Mouse (Mus musculus) hindbrain, embryonic 15.5 days (tissue): Measurements from ENCODE around the gene Nckap1. TPM values are rescaled to one million over a fixed set of nuclear protein-coding genes. Genes with fewer than 3 reads are reported as not detected.
"Not testable (repeated sequence)": the region's sequence is repeated elsewhere in the genome, so short reads cannot be mapped to it uniquely, and the experiment has no call there.

ENCODE experiments used
- ATAC-seq: fragments of 200-750 bp; cut with Nextera tagmentation; 2 replicates; pipeline ENCODE4 v1.8.0; 2017; ENCODE audit warnings: low read depth, moderate number of reproducible peaks, moderate TSS enrichment; ENCODE audit not compliant: low FRiP score
- H3K27ac ChIP-seq: fragments of 300-500 bp; sonication (generic); replicated peaks from 2 replicates; pipeline ENCODE4 v1.5.1; 2015; ENCODE audit warnings: mild to moderate bottlenecking, inconsistent platforms
- H3K27me3 ChIP-seq: fragments of 300-500 bp; sonication (generic); 2 replicates; pipeline ENCODE4 v1.6.1; 2015; ENCODE audit warnings: control low read depth, inconsistent platforms
- H3K36me3 ChIP-seq: fragments of 300-500 bp; sonication (generic); 2 replicates; pipeline ENCODE4 v1.6.1; 2015; ENCODE audit warnings: control low read depth, inconsistent platforms
- H3K4me1 ChIP-seq: fragments of 300-500 bp; sonication (generic); replicated peaks from 2 replicates; pipeline ENCODE4 v1.6.1; 2015; ENCODE audit warnings: control low read depth, inconsistent platforms
- H3K4me2 ChIP-seq: fragments of 300-500 bp; sonication (generic); 2 replicates; pipeline ENCODE4 v1.6.1; 2015; ENCODE audit warnings: moderate library complexity, mild to moderate bottlenecking, inconsistent platforms
- H3K4me3 ChIP-seq: fragments of 300-500 bp; sonication (generic); 2 replicates; pipeline ENCODE4 v1.5.1; 2015; ENCODE audit warnings: mild to moderate bottlenecking, inconsistent platforms
- H3K9ac ChIP-seq: fragments of 300-500 bp; sonication (generic); 2 replicates; pipeline ENCODE4 v1.6.1; 2015; ENCODE audit warnings: inconsistent platforms
- H3K9me3 ChIP-seq: fragments of 300-500 bp; sonication (generic); 2 replicates; pipeline ENCODE4 v1.6.1; 2016; ENCODE audit warnings: control low read depth, inconsistent platforms
- WGBS: fragments of 180-500 bp; shearing (Covaris S2); methylation state at CpG from one replicate; pipeline ENCODE4 v1.1.7; 2015; 5-methylcytosine and 5-hydroxymethylcytosine counted together
- polyA plus RNA-seq: library from polyadenylated mRNA; unstranded; fragments of >200 nt; fragmentation: Nextera tagmentation; extraction: Ambion mirVana; gene quantifications from 2 replicates; pipeline ENCODE4 v1.2.1, GENCODE M21; 2015

Nckap1 gene
- polyA plus RNA-seq, 1 experiment from 2014 or later: 104 TPM

GRCm38 (mm10) chr2:80549704-80550103 lies 31.5 kb downstream of the Nckap1 start:
- H3K9ac ChIP-seq: no peak overlapping the region
- no peak for ATAC-seq
- H3K4me2 ChIP-seq: no peak overlapping the region
- no peak overlapping the region for H3K4me3 ChIP-seq
- no peaks in the 10 kb centered on the region for H3K4me1 ChIP-seq
- peaks cover 55% of the 10 kb centered on the region for H3K36me3 ChIP-seq
- WGBS: 91% methylated on average over 4 of the region's 4 CpGs
- no peaks in the 10 kb centered on the region for H3K9me3 ChIP-seq
- H3K27me3 ChIP-seq: no peaks in the 10 kb centered on the region
- H3K27ac ChIP-seq: no peak overlapping the region

GRCm38 (mm10) chr2:80547901-80548300 lies 33.3 kb downstream of the Nckap1 start:
- Histone ChIP-seq H3K27ac (no peak overlapping the region), H3K9ac (no peak overlapping the region), H3K27me3 (no peaks in the 10 kb centered on the region), H3K9me3 (no peaks in the 10 kb centered on the region), H3K4me2 (no peak overlapping the region), H3K36me3 (peaks cover 65% of the 10 kb centered on the region), H3K4me1 (no peaks in the 10 kb centered on the region), H3K4me3 (no peak overlapping the region)
- 94% methylated on average over 1 of the region's 1 CpGs for WGBS
- ATAC-seq: no peak

- H3K4me3 ChIP-seq: no peak overlapping the region
- no peak overlapping the region for H3K27ac ChIP-seq
- no peaks in the 10 kb centered on the region for H3K27me3 ChIP-seq
- no peak overlapping the region for H3K4me2 ChIP-seq
- 93% methylated on average over 5 of the region's 5 CpGs for WGBS
- H3K4me1 ChIP-seq: no peaks in the 10 kb centered on the region
- ATAC-seq: no peak
- H3K36me3 ChIP-seq: peaks cover 57% of the 10 kb centered on the region
- H3K9ac ChIP-seq: no peak overlapping the region
- H3K9me3 ChIP-seq: no peaks in the 10 kb centered on the region
These were observed 38.4 kb downstream of the Nckap1 start for GRCm38 (mm10) chr2:80542801-80543200.

GRCm38 (mm10) chr2:80537156-80537555 lies 44.0 kb downstream of the Nckap1 start:
- Histone ChIP-seq H3K9ac (no peak overlapping the region), H3K27me3 (no peaks in the 10 kb centered on the region), H3K4me1 (no peaks in the 10 kb centered on the region), H3K9me3 (no peaks in the 10 kb centered on the region), H3K4me3 (no peak overlapping the region), H3K4me2 (no peak overlapping the region), H3K36me3 (peaks cover 54% of the 10 kb centered on the region), H3K27ac (no peak overlapping the region)
- whole genome bisulfite sequencing: 65% methylated on average over 3 of the region's 3 CpGs
- ATAC-seq: no peak

- H3K4me1 ChIP-seq: no peaks in the 10 kb centered on the region
- no peaks in the 10 kb centered on the region for H3K27me3 ChIP-seq
- 95% methylated on average over 2 of the region's 2 CpGs for WGBS
- no peak overlapping the region for H3K9ac ChIP-seq
- no peak overlapping the region for H3K27ac ChIP-seq
- no peak for ATAC-seq
- H3K9me3 ChIP-seq: no peaks in the 10 kb centered on the region
- H3K4me2 ChIP-seq: no peak overlapping the region
- H3K4me3 ChIP-seq: no peak overlapping the region
- H3K36me3 ChIP-seq: peaks cover 53% of the 10 kb centered on the region
These were observed 44.6 kb downstream of the Nckap1 start for GRCm38 (mm10) chr2:80536608-80537007.

- 89% methylated on average over 9 of the region's 9 CpGs for WGBS
- no peaks in the 10 kb centered on the region for H3K4me1 ChIP-seq
- ATAC-seq: no peak
- H3K36me3 ChIP-seq: peaks cover 66% of the 10 kb centered on the region
- H3K9me3 ChIP-seq: no peaks in the 10 kb centered on the region
- H3K27me3 ChIP-seq: no peaks in the 10 kb centered on the region
- H3K4me3 ChIP-seq: no peak overlapping the region
- no peak overlapping the region for H3K9ac ChIP-seq
- H3K4me2 ChIP-seq: no peak overlapping the region
- no peak overlapping the region for H3K27ac ChIP-seq
These were observed 56.9 kb downstream of the Nckap1 start for GRCm38 (mm10) chr2:80524275-80524674.

- ATAC-seq: no peak
- no peaks in the 10 kb centered on the region for H3K9me3 ChIP-seq
- H3K4me1 ChIP-seq: no peaks in the 10 kb centered on the region
- H3K4me2 ChIP-seq: no peak overlapping the region
- H3K27ac ChIP-seq: no peak overlapping the region
- H3K36me3 ChIP-seq: peaks cover 52% of the 10 kb centered on the region
- 62% methylated on average over 7 of the region's 7 CpGs for WGBS
- H3K27me3 ChIP-seq: no peaks in the 10 kb centered on the region
- H3K4me3 ChIP-seq: no peak overlapping the region
- H3K9ac ChIP-seq: no peak overlapping the region
These were observed 75.0 kb downstream of the Nckap1 start for GRCm38 (mm10) chr2:80506051-80506802.

GRCm38 (mm10) chr2:80502132-80502531 lies 79.0 kb downstream of the Nckap1 start:
- H3K4me1 ChIP-seq: no peaks in the 10 kb centered on the region
- ATAC-seq: no peak
- no peak overlapping the region for H3K27ac ChIP-seq
- 93% methylated on average over 4 of the region's 4 CpGs for whole genome bisulfite sequencing
- H3K9ac ChIP-seq: no peak overlapping the region
- H3K4me3 ChIP-seq: no peak overlapping the region
- peaks cover 50% of the 10 kb centered on the region for H3K36me3 ChIP-seq
- H3K9me3 ChIP-seq: no peaks in the 10 kb centered on the region
- no peak overlapping the region for H3K4me2 ChIP-seq
- H3K27me3 ChIP-seq: no peaks in the 10 kb centered on the region

- H3K27me3 ChIP-seq, H3K4me1 ChIP-seq, H3K9ac ChIP-seq, H3K9me3 ChIP-seq, H3K4me3 ChIP-seq, H3K27ac ChIP-seq, H3K4me2 ChIP-seq, ATAC-seq, H3K36me3 ChIP-seq: not testable (repeated sequence)
- WGBS: 51% methylated on average over 7 of the region's 7 CpGs
These were observed 85.9 kb downstream of the Nckap1 start for GRCm38 (mm10) chr2:80495304-80495703.

- no peaks in the 10 kb centered on the region for H3K4me1 ChIP-seq
- no peak overlapping the region for H3K9ac ChIP-seq
- H3K9me3 ChIP-seq: no peaks in the 10 kb centered on the region
- H3K27me3 ChIP-seq: no peaks in the 10 kb centered on the region
- H3K36me3 ChIP-seq: no peaks in the 10 kb centered on the region
- no peak overlapping the region for H3K4me3 ChIP-seq
- no peak overlapping the region for H3K4me2 ChIP-seq
- 76% methylated on average over 5 of the region's 5 CpGs for WGBS
- no peak for ATAC-seq
- H3K27ac ChIP-seq: no peak overlapping the region
These were observed 94.3 kb downstream of the Nckap1 start for GRCm38 (mm10) chr2:80486851-80487250.

GRCm38 (mm10) chr2:80484951-80485350 lies 96.2 kb downstream of the Nckap1 start:
- no peak overlapping the region for H3K4me3 ChIP-seq
- no peak overlapping the region for H3K9ac ChIP-seq
- no peak overlapping the region for H3K27ac ChIP-seq
- no peak for ATAC-seq
- no peaks in the 10 kb centered on the region for H3K4me1 ChIP-seq
- H3K36me3 ChIP-seq: no peaks in the 10 kb centered on the region
- H3K27me3 ChIP-seq: no peaks in the 10 kb centered on the region
- H3K9me3 ChIP-seq: no peaks in the 10 kb centered on the region
- WGBS: 95% methylated on average over 5 of the region's 5 CpGs
- no peak overlapping the region for H3K4me2 ChIP-seq

GRCm38 (mm10) chr2:80475831-80476230 lies 105.3 kb downstream of the Nckap1 start:
- Histone ChIP-seq H3K27me3 (no peaks in the 10 kb centered on the region), H3K4me3 (no peak overlapping the region), H3K4me2 (no peak overlapping the region), H3K27ac (no peak overlapping the region), H3K36me3 (no peaks in the 10 kb centered on the region), H3K9me3 (no peaks in the 10 kb centered on the region), H3K9ac (no peak overlapping the region), H3K4me1 (no peaks in the 10 kb centered on the region)
- ATAC-seq: no peak
- 67% methylated on average over 1 of the region's 1 CpGs for WGBS

- Histone ChIP-seq H3K4me1 (no peaks in the 10 kb centered on the region), H3K4me2 (no peak overlapping the region), H3K9me3 (no peaks in the 10 kb centered on the region), H3K27me3 (no peaks in the 10 kb centered on the region), H3K36me3 (no peaks in the 10 kb centered on the region), H3K27ac (no peak overlapping the region), H3K9ac (no peak overlapping the region), H3K4me3 (no peak overlapping the region)
- WGBS: 86% methylated on average over 5 of the region's 5 CpGs
- no peak for ATAC-seq
These were observed 106.9 kb downstream of the Nckap1 start for GRCm38 (mm10) chr2:80474247-80474796.
